Mouse (Mus musculus): Measurements from ENCODE around the gene Trpm3. TPM values are rescaled to one million over a fixed set of nuclear protein-coding genes. Genes with fewer than 3 reads are reported as not detected.
A peak's percentile ranks its signal among the peaks of the same experiment; 100 is the strongest.

The Trpm3 gene
- total and polyA plus RNA-seq, 2 experiments from 2014 or later, result 19.1 to 64.7 TPM

- Histone ChIP-seq H3K36me3 (ENCODE audit: insufficient read depth, low read length) (no peaks in the 10 kb centered on the region), H3K4me3 (ENCODE audit: low read depth, low read length) (no peak overlapping the region), H3K27me3 (ENCODE audit: insufficient read depth, low read length) (no peaks in the 10 kb centered on the region), H3K4me1 (ENCODE audit: insufficient read depth, low read length) (0 out of 2 replicates have a peak, but pooled peaks cover 3% of the 10 kb centered on the region), H3K9ac (replicated peaks; ENCODE audit: low read length, poor library complexity, severe bottlenecking) (no peak overlapping the region), H3K27ac (ENCODE audit: low read depth, low read length) (no peak overlapping the region), H3K4me2 (ENCODE audit: low read depth, low read length, poor library complexity, severe bottlenecking) (no peak overlapping the region), H3K9me3 (ENCODE audit: low read length) (no peaks in the 10 kb centered on the region)
- no peak for ATAC-seq (ENCODE audit: low FRiP score)
- DNase-seq (ENCODE audit: low spot score), result no peak
- WGBS, result 69% methylated on average over 6 of the region's 6 CpGs
- no peak for TF ChIP-seq CTCF (IDR thresholded peaks at IDR 0.05)
Measured at GRCm38 (mm10) chr19:23041483-23042167, 902.8 kb downstream of the Trpm3 start.

- Histone ChIP-seq H3K4me2 (ENCODE audit: low read depth, low read length, poor library complexity, severe bottlenecking) (no peak overlapping the region), H3K4me3 (ENCODE audit: low read depth, low read length) (no peak overlapping the region), H3K36me3 (ENCODE audit: insufficient read depth, low read length) (no peaks in the 10 kb centered on the region), H3K9me3 (ENCODE audit: low read length) (no peaks in the 10 kb centered on the region), H3K27me3 (ENCODE audit: insufficient read depth, low read length) (no peaks in the 10 kb centered on the region), H3K27ac (ENCODE audit: low read depth, low read length) (no peak overlapping the region), H3K4me1 (ENCODE audit: insufficient read depth, low read length) (no peaks in the 10 kb centered on the region), H3K9ac (replicated peaks; ENCODE audit: low read length, poor library complexity, severe bottlenecking) (no peak overlapping the region)
- no peak for TF ChIP-seq CTCF (IDR thresholded peaks at IDR 0.05)
- 69% methylated on average over 6 of the region's 6 CpGs for WGBS
- no peak for ATAC-seq (ENCODE audit: low FRiP score)
- no peak for DNase-seq (ENCODE audit: low spot score)
Measured at GRCm38 (mm10) chr19:23042168-23042733, 903.4 kb downstream of the Trpm3 start.

GRCm38 (mm10) chr19:23043699-23044098, 904.9 kb downstream of the Trpm3 start:
- DNase-seq (ENCODE audit: low spot score) (no peak), ATAC-seq (ENCODE audit: low FRiP score) (no peak)
- H3K4me3 ChIP-seq (ENCODE audit: low read depth, low read length), result no peak overlapping the region
- H3K4me1 ChIP-seq (ENCODE audit: insufficient read depth, low read length), result no peaks in the 10 kb centered on the region
- H3K27ac ChIP-seq (ENCODE audit: low read depth, low read length), result no peak overlapping the region
- H3K27me3 ChIP-seq (ENCODE audit: insufficient read depth, low read length), result no peaks in the 10 kb centered on the region
- no peak overlapping the region for H3K9ac ChIP-seq (replicated peaks; ENCODE audit: low read length, poor library complexity, severe bottlenecking)
- H3K36me3 ChIP-seq (ENCODE audit: insufficient read depth, low read length), result no peaks in the 10 kb centered on the region
- no peak overlapping the region for H3K4me2 ChIP-seq (ENCODE audit: low read depth, low read length, poor library complexity, severe bottlenecking)
- TF ChIP-seq CTCF (IDR thresholded peaks at IDR 0.05), result no peak
- H3K9me3 ChIP-seq (ENCODE audit: low read length), result no peaks in the 10 kb centered on the region

MicroRNAs encoded within 50 kb of the gene (microRNA counts, 519-probe panel; counts per million panel counts)
- microRNA mmu-miR-204, result 5,410 counts per million, percentile 94 among the panel's probes with 10 or more counts

Small RNAs within 50 kb of the gene (microRNA-seq; reads per million reads assigned to microRNA genes)
- 1,261 reads per million, percentile 78 among the genes with 10 or more reads in this experiment for gene Mir204 (ENCODE audit: borderline number of aligned reads)
